Mouse (Mus musculus): ENCODE measurements around the gene Mcoln2. TPM values are rescaled to one million over a fixed set of nuclear protein-coding genes. Genes with fewer than 3 reads are reported as not detected.

The Mcoln2 gene
- total and polyA plus RNA-seq, 3 experiments, result 31.0 to 34.9 (median 32.0) TPM

- no peak for TF ChIP-seq GABPA (IDR thresholded peaks at IDR 0.05; ENCODE audit: insufficient replicate concordance, low read depth, low read length)
- no peak for TF ChIP-seq NRF1 (IDR thresholded peaks at IDR 0.05; ENCODE audit: low read depth, low read length)
- TF ChIP-seq MXI1 (IDR thresholded peaks at IDR 0.05; ENCODE audit: low read depth, low read length), result no peak
- no peak for TF ChIP-seq PAX5 (IDR thresholded peaks at IDR 0.05; ENCODE audit: low read length)
- TF ChIP-seq TCF12 (IDR thresholded peaks at IDR 0.05; ENCODE audit: low read depth, low read length), result peak; percentile 33; the same call in 1 of the 2 replicates
- TF ChIP-seq UBTF (IDR thresholded peaks at IDR 0.05; ENCODE audit: low read depth, low read length), result no peak
- no peak for TF ChIP-seq E2F4 (IDR thresholded peaks at IDR 0.05; ENCODE audit: insufficient replicate concordance, low read depth, low read length)
Observed at GRCm38 (mm10) chr3:146136422-146136821, 13.2 kb upstream of the Mcoln2 start (continued).

DNA sequence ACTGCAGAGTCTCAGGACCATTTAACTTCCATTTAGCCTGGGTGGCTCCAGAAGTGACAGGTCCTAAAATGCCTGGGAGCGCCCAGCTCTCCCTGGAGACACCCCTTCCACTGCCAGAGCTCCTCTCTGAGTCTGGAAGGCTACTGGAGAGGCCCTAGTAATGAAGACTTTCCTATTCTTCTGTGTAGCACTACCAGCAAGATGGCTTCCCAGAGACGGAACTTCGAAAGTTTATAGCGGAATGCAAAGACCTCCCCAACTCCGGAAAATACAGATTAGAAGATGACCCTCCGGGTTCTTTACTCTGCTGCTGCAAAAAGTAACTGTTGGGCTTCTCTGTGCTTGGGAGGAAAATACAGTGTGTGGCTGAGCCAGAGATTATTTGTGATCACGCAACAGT lies 9.4 kb upstream of the Mcoln2 start:
- Histone ChIP-seq H3K27me3 (replicated peaks) (no peaks in the 10 kb centered on the region), H3K36me3 (replicated peaks in 1 of 2; ENCODE audit: control insufficient read depth in 1 of 2, insufficient read depth in 1 of 2, low read length in 1 of 2) (peaks cover 0 to 10% of the 10 kb centered on the region in 2 experiments), H3K9ac (ENCODE audit: insufficient read depth, low read depth) (no peak overlapping the region), H3K27ac (ENCODE audit: insufficient read depth, low read depth) (no peak overlapping the region), H3K4me1 (ENCODE audit: control insufficient read depth in 1 of 2, insufficient read depth in 2 of 2) (peaks cover 9 to 19% of the 10 kb centered on the region in 2 experiments), H3K79me2 (replicated peaks; ENCODE audit: control insufficient read depth, extremely low read depth, insufficient read depth, poor library complexity, severe bottlenecking) (no peaks in the 10 kb centered on the region), H3K9me3 (replicated peaks; ENCODE audit: low read length) (no peaks in the 10 kb centered on the region), H3K4me3 (replicated peaks in 1 of 3; ENCODE audit: low read depth in 2 of 3, low read length in 2 of 3, poor library complexity in 1 of 3) (no peak overlapping the region), H3K4me2 (ENCODE audit: insufficient read depth, low read depth, poor library complexity, severe bottlenecking) (no peak overlapping the region)
- no peak for TF ChIP-seq MEF2A (IDR thresholded peaks at IDR 0.05; ENCODE audit: borderline replicate concordance, low read depth, low read length)
- TF ChIP-seq JUND (conservative IDR thresholded peaks at IDR 0.05; ENCODE audit: low read depth, low read length), result no peak
- TF ChIP-seq SIN3A (IDR thresholded peaks at IDR 0.05; ENCODE audit: low read length), result no peak
- TF ChIP-seq USF2 (conservative IDR thresholded peaks at IDR 0.05; ENCODE audit: low read depth, low read length), result no peak
- TF ChIP-seq NRF1 (IDR thresholded peaks at IDR 0.05; ENCODE audit: low read depth, low read length), result no peak
- TF ChIP-seq ELF1 (IDR thresholded peaks at IDR 0.05; ENCODE audit: low read depth, low read length), result no peak
- TF ChIP-seq TCF12 (IDR thresholded peaks at IDR 0.05; ENCODE audit: low read depth, low read length), result no peak
- dilution Hi-C loops (cut with MboI; ENCODE audit: extremely low pct_ligation_motif_present, extremely low pct_unique_long_range_greater_than_20kb, low sequenced_read_pairs) (no loop called here), in situ Hi-C loops (cut with MboI; ENCODE audit: low pct_ligation_motif_present, low pct_unique_long_range_greater_than_20kb, low sequenced_read_pairs) (no loop called here)
- DNase-seq (ENCODE audit: extremely low read depth), result no peak

- peaks cover 0 to 4% of the 10 kb centered on the region in 2 experiments for H3K36me3 ChIP-seq (replicated peaks in 1 of 2; ENCODE audit: control insufficient read depth in 1 of 2, insufficient read depth in 1 of 2, low read length in 1 of 2)
- no peaks in the 10 kb centered on the region for H3K79me2 ChIP-seq (replicated peaks; ENCODE audit: control insufficient read depth, extremely low read depth, insufficient read depth, poor library complexity, severe bottlenecking)
- H3K9me3 ChIP-seq (replicated peaks; ENCODE audit: low read length), result no peaks in the 10 kb centered on the region
- no peak overlapping the region for H3K27ac ChIP-seq (ENCODE audit: insufficient read depth, low read depth)
- no peak for TF ChIP-seq ZKSCAN1 (IDR thresholded peaks at IDR 0.05; ENCODE audit: borderline replicate concordance, low read depth, low read length)
- no peak for TF ChIP-seq MAZ (IDR thresholded peaks at IDR 0.05; ENCODE audit: low read depth, low read length)
- TF ChIP-seq POLR2AphosphoS2 (IDR thresholded peaks at IDR 0.05; ENCODE audit: low read depth, low read length), result no peak
- no peak for TF ChIP-seq NRF1 (IDR thresholded peaks at IDR 0.05; ENCODE audit: low read depth, low read length)
- TF ChIP-seq ZC3H11A (IDR thresholded peaks at IDR 0.05; ENCODE audit: low read depth, low read length), result no peak
- no peak for TF ChIP-seq RCOR1 (conservative IDR thresholded peaks at IDR 0.05; ENCODE audit: low read depth, low read length)
- peaks cover 6 to 24% of the 10 kb centered on the region in 2 experiments for H3K4me1 ChIP-seq (ENCODE audit: control insufficient read depth in 1 of 2, insufficient read depth in 2 of 2)
- no peak overlapping the region for H3K4me2 ChIP-seq (ENCODE audit: insufficient read depth, low read depth, poor library complexity, severe bottlenecking)
- no peak overlapping the region for H3K4me3 ChIP-seq (replicated peaks in 1 of 3; ENCODE audit: low read depth in 2 of 3, low read length in 2 of 3, poor library complexity in 1 of 3)
- no peak for DNase-seq (ENCODE audit: extremely low read depth)
- no peak overlapping the region for H3K9ac ChIP-seq (ENCODE audit: insufficient read depth, low read depth)
- H3K27me3 ChIP-seq (replicated peaks), result no peaks in the 10 kb centered on the region
- dilution Hi-C loops (cut with MboI; ENCODE audit: extremely low pct_ligation_motif_present, extremely low pct_unique_long_range_greater_than_20kb, low sequenced_read_pairs) (no loop called here), in situ Hi-C loops (cut with MboI; ENCODE audit: low pct_ligation_motif_present, low pct_unique_long_range_greater_than_20kb, low sequenced_read_pairs) (no loop called here)
Observed at GRCm38 (mm10) chr3:146142523-146142922, 7.1 kb upstream of the Mcoln2 start.
